Mouse (Mus musculus) testis, adult 2 months (tissue): Measurements from ENCODE around the gene Lyz1.

Experiments
- CTCF ChIP-seq: fragments of 200-500 bp; IDR thresholded peaks from 2 replicates; pipeline ENCODE4 v1.5.1; 2012; ENCODE audit warnings: low read depth, mild to moderate bottlenecking, inconsistent platforms, low read length, moderate library complexity; ENCODE audit not compliant: control insufficient read depth, insufficient read depth, insufficient replicate concordance
- POLR2A ChIP-seq: fragments of 200-500 bp; IDR thresholded peaks from 2 replicates; pipeline ENCODE4 v1.6.1; 2012; ENCODE audit warnings: low read depth, mild to moderate bottlenecking, inconsistent platforms, low read length, moderate library complexity; ENCODE audit not compliant: control insufficient read depth

- TF ChIP-seq CTCF (no peak), POLR2A (no peak)
Observed at GRCm38 (mm10) chr10:117337946-117338345, 45.3 kb upstream of the Lyz1 start.
